Mouse (Mus musculus): Measurements from ENCODE around the gene Camk2n1. TPM values are rescaled to one million over a fixed set of nuclear protein-coding genes. Genes with fewer than 3 reads are reported as not detected.

Gene Camk2n1
- total and polyA plus RNA-seq, 3 experiments, result 24.4 to 30.9 (median 26.4) TPM

Other genes starting within 250 kb of the Camk2n1 start
- gene Hp1bp3, start 238.0 kb upstream of the Camk2n1 start, total RNA-seq (2021), result 100 to 1,000 TPM; 202 to 222 TPM
- gene Hp1bp3, start 238.0 kb upstream of the Camk2n1 start, polyA plus RNA-seq (2012; rRNA removed), result 40.0 and 49.8 TPM in 2 replicates
- 1 to 10 TPM; 1.8 to 2.0 TPM for gene Sh2d5, start 203.9 kb upstream of the Camk2n1 start, total RNA-seq (2021)
- gene Sh2d5, start 203.9 kb upstream of the Camk2n1 start, polyA plus RNA-seq (2012; rRNA removed), result 3.4 and 3.7 TPM in 2 replicates
- 1 to 10 TPM; 2.7 to 2.8 TPM for gene Kif17, start 203.9 kb upstream of the Camk2n1 start, total RNA-seq (2021)
- 4.0 and 4.3 TPM in 2 replicates for gene Kif17, start 203.9 kb upstream of the Camk2n1 start, polyA plus RNA-seq (2012; rRNA removed)
- 100 to 1,000 TPM; 116 to 131 TPM for gene Ddost, start 149.6 kb upstream of the Camk2n1 start, total RNA-seq (2021)
- 320 and 326 TPM in 2 replicates for gene Ddost, start 149.6 kb upstream of the Camk2n1 start, polyA plus RNA-seq (2012; rRNA removed)
- 100 to 1,000 TPM; 145 to 180 TPM for gene Pink1, start 128.0 kb upstream of the Camk2n1 start, total RNA-seq (2021)
- gene Pink1, start 128.0 kb upstream of the Camk2n1 start, polyA plus RNA-seq (2012; rRNA removed), result 371 and 378 TPM in 2 replicates
- gene Cda, start 86.3 kb upstream of the Camk2n1 start, total RNA-seq (2021), result 10 to 100 TPM; 11.2 to 15.5 TPM
- gene Cda, start 86.3 kb upstream of the Camk2n1 start, polyA plus RNA-seq (2012; rRNA removed), result 26.4 and 31.5 TPM in 2 replicates
- 1 to 10 TPM; 2.1 to 4.8 TPM for gene Fam43b, start 57.8 kb upstream of the Camk2n1 start, total RNA-seq (2021)
- 10.3 and 10.9 TPM in 2 replicates for gene Fam43b, start 57.8 kb upstream of the Camk2n1 start, polyA plus RNA-seq (2012; rRNA removed)
- gene Mul1, start 19.6 kb upstream of the Camk2n1 start, total RNA-seq (2021), result 10 to 100 TPM; 45.1 to 61.0 TPM
- gene Mul1, start 19.6 kb upstream of the Camk2n1 start, polyA plus RNA-seq (2012; rRNA removed), result 20.4 and 26.9 TPM in 2 replicates
- not detected for gene Vwa5b1, start 181.6 kb downstream of the Camk2n1 start, total RNA-seq (2021)
- gene Vwa5b1, start 181.6 kb downstream of the Camk2n1 start, polyA plus RNA-seq (2012; rRNA removed), result not detected in 2 replicates

All from adrenal gland, adult 2 months (tissue).